Mouse (Mus musculus) retina, embryonic 14.5 days (tissue): ENCODE measurements around the gene Mon1b.

Source experiments
- DNase-seq: peaks from one replicate; pipeline ENCODE4 v3.0.0-alpha.2; 2015; ENCODE audit warnings: low spot score

The Mon1b gene

GRCm38 (mm10) chr8:113673300-113673699 lies 37.9 kb downstream of the Mon1b start:
- DNase-seq, result peak; percentile 42

- DNase-seq, result no peak
Observed at GRCm38 (mm10) chr8:113674611-113675010, 39.2 kb downstream of the Mon1b start.

- DNase-seq, result no peak
Observed at GRCm38 (mm10) chr8:113675281-113675680, 39.9 kb downstream of the Mon1b start.

GRCm38 (mm10) chr8:113676811-113677210 lies 41.4 kb downstream of the Mon1b start:
- no peak for DNase-seq

GRCm38 (mm10) chr8:113679361-113679760 lies 44.0 kb downstream of the Mon1b start:
- no peak for DNase-seq

- no peak for DNase-seq
Observed at GRCm38 (mm10) chr8:113687889-113688542, 52.6 kb downstream of the Mon1b start.

GRCm38 (mm10) chr8:113688543-113688915 lies 53.1 kb downstream of the Mon1b start:
- DNase-seq, result no peak

GRCm38 (mm10) chr8:113691622-113692343 lies 56.4 kb downstream of the Mon1b start:
- no peak for DNase-seq
